Mouse (Mus musculus) heart, embryonic 11.5 days (tissue): ENCODE data around the gene Zfp780b. TPM values are rescaled to one million over a fixed set of nuclear protein-coding genes. Genes with fewer than 3 reads are reported as not detected.
"Not testable (repeated sequence)": the region's sequence is repeated elsewhere in the genome, so short reads cannot be mapped to it uniquely, and the experiment has no call there.

Source experiments
- ATAC-seq: fragments of 200-750 bp; cut with Nextera tagmentation; replicated peaks from 2 replicates; pipeline ENCODE4 v1.8.0; 2017; ENCODE audit warnings: moderate library complexity; ENCODE audit not compliant: insufficient number of reproducible peaks, low FRiP score, low TSS enrichment
- H3K27ac ChIP-seq: fragments of 300-500 bp; sonication (generic); 2 replicates; pipeline ENCODE4 v1.5.1; 2014; ENCODE audit warnings: mild to moderate bottlenecking, low read depth, low read length
- H3K27me3 ChIP-seq: fragments of 300-500 bp; sonication (generic); 2 replicates; pipeline ENCODE4 v1.6.1; 2014; ENCODE audit warnings: mild to moderate bottlenecking, low read length, mixed read lengths; ENCODE audit not compliant: control insufficient read depth, insufficient read depth
- H3K36me3 ChIP-seq: fragments of 300-500 bp; sonication (generic); 2 replicates; pipeline ENCODE4 v1.6.1; 2014; ENCODE audit warnings: mild to moderate bottlenecking, low read length, moderate library complexity, mixed read lengths; ENCODE audit not compliant: control insufficient read depth, insufficient read depth
- H3K4me1 ChIP-seq: fragments of 300-500 bp; sonication (generic); 2 replicates; pipeline ENCODE4 v1.6.1; 2014; ENCODE audit warnings: low read length; ENCODE audit not compliant: control insufficient read depth, insufficient read depth
- H3K4me2 ChIP-seq: fragments of 300-500 bp; sonication (generic); 2 replicates; pipeline ENCODE4 v1.6.1; 2014; ENCODE audit warnings: mild to moderate bottlenecking, moderate library complexity
- H3K4me3 ChIP-seq: fragments of 300-500 bp; sonication (generic); 2 replicates; pipeline ENCODE4 v1.5.1; 2014; ENCODE audit warnings: low read depth, low read length
- H3K9ac ChIP-seq: fragments of 300-500 bp; sonication (generic); 2 replicates; pipeline ENCODE4 v1.6.1; 2014; ENCODE audit warnings: mild to moderate bottlenecking, low read depth, low read length, moderate library complexity
- H3K9me3 ChIP-seq: fragments of 300-500 bp; sonication (generic); replicated peaks from 2 replicates; pipeline ENCODE4 v1.6.1; 2016; ENCODE audit warnings: low read length; ENCODE audit not compliant: control insufficient read depth
- WGBS: fragments of 180-500 bp; shearing (Covaris S2); extraction: QIAGEN DNeasy Blood & Tissue Kit; methylation state at CpG from one replicate; pipeline ENCODE4 v1.1.7; 2014; ENCODE audit not compliant: insufficient replicate concordance; 5-methylcytosine and 5-hydroxymethylcytosine counted together
- polyA plus RNA-seq: library from polyadenylated mRNA; unstranded; fragments of >200 nt; fragmentation: Nextera tagmentation; extraction: Ambion mirVana; gene quantifications from 2 replicates; pipeline ENCODE4 v1.2.1, GENCODE M21; 2014

Zfp780b gene
- polyA plus RNA-seq, 1 experiment from 2014 or later = 13.8 TPM

GRCm38 (mm10) chr7:27933050-27933799 lies 45.7 kb downstream of the Zfp780b start:
- 0 out of 2 replicates have a peak, but pooled peaks have one; percentile 22 for ATAC-seq
- Histone ChIP-seq H3K9me3 (no peaks in the 10 kb centered on the region), H3K4me1 (peaks cover 5% of the 10 kb centered on the region; the same call in 1 of the 2 replicates), H3K9ac (peak overlapping the region; percentile 66; the same call in 1 of the 2 replicates), H3K27me3 (no peaks in the 10 kb centered on the region), H3K4me2 (peak overlapping the region; percentile 57), H3K27ac (no peak overlapping the region), H3K4me3 (peak overlapping the region; percentile 22; the same call in 1 of the 2 replicates), H3K36me3 (no peaks in the 10 kb centered on the region)
- 21% methylated on average over 7 of the region's 7 CpGs for WGBS

- Histone ChIP-seq H3K4me2 (peak within 1 kb of the TSS; percentile 81), H3K9ac (peak within 1 kb of the TSS; percentile 86), H3K9me3 (no peaks in the 10 kb centered on the region), H3K4me1 (peaks cover 6% of the 10 kb centered on the region; the same call in 1 of the 2 replicates), H3K27me3 (no peaks in the 10 kb centered on the region), H3K4me3 (peak within 1 kb of the TSS; percentile 76), H3K36me3 (no peaks in the 10 kb centered on the region), H3K27ac (0 out of 2 replicates have a peak within 1 kb of the TSS, but pooled peaks have one; percentile 47)
- peak; percentile 72 for ATAC-seq
- WGBS = 5% methylated on average over 40 of the region's 40 CpGs
Observed at GRCm38 (mm10) chr7:27928818-27929695, 49.9 kb downstream of the Zfp780b start, which contains the start of gene Zfp974. Zfp974 (minus strand) TSS chr7:27929460.

GRCm38 (mm10) chr7:27927041-27927440 lies 51.9 kb downstream of the Zfp780b start:
- not testable (repeated sequence) for H3K27ac ChIP-seq, H3K9me3 ChIP-seq, ATAC-seq, H3K4me2 ChIP-seq, H3K9ac ChIP-seq, H3K27me3 ChIP-seq, H3K36me3 ChIP-seq, H3K4me3 ChIP-seq, H3K4me1 ChIP-seq
- 38% methylated on average over 4 of the region's 4 CpGs for WGBS

GRCm38 (mm10) chr7:27910952-27911351 lies 68.0 kb downstream of the Zfp780b start:
- WGBS = 83% methylated on average over 3 of the region's 4 CpGs
- H3K36me3 ChIP-seq = peaks cover 13% of the 10 kb centered on the region

More at GRCm38 (mm10) chr7:27910952-27911351, 68.0 kb downstream of the Zfp780b start:
- not testable (repeated sequence) for H3K4me2 ChIP-seq, ATAC-seq, H3K9ac ChIP-seq, H3K4me1 ChIP-seq, H3K9me3 ChIP-seq, H3K27ac ChIP-seq, H3K27me3 ChIP-seq, H3K4me3 ChIP-seq

Other genes with a start within 250 kb of the Zfp780b start
- 21.8 and 22.5 TPM in 2 replicates for gene Zfp60, start 247.8 kb downstream of the Zfp780b start, polyA plus RNA-seq
- gene Zfp626, start 172.0 kb downstream of the Zfp780b start, polyA plus RNA-seq = 1.5 and 2.1 TPM in 2 replicates
- 5.5 and 6.5 TPM in 2 replicates for gene Zfp59, start 140.6 kb downstream of the Zfp780b start, polyA plus RNA-seq
- gene Zfp607a, start 121.6 kb downstream of the Zfp780b start, polyA plus RNA-seq = 3.1 and 3.7 TPM in 2 replicates
- 7.5 and 8.1 TPM in 2 replicates for gene Zfp974, start 49.7 kb downstream of the Zfp780b start, polyA plus RNA-seq
- gene Zfp850, start 34.9 kb upstream of the Zfp780b start, polyA plus RNA-seq = 2.7 and 5.4 TPM in 2 replicates
- gene Psmc4, start 70.9 kb upstream of the Zfp780b start, polyA plus RNA-seq = 276 and 283 TPM in 2 replicates
- 0.24 TPM in 1 of 2 replicates, not detected in the other for gene Fcgbp, start 92.1 kb upstream of the Zfp780b start, polyA plus RNA-seq
- not detected in 2 replicates for gene 9530053A07Rik, start 150.3 kb upstream of the Zfp780b start, polyA plus RNA-seq
- gene Fbl, start 190.5 kb upstream of the Zfp780b start, polyA plus RNA-seq = 23.9 and 32.3 TPM in 2 replicates
- 8.5 and 9.9 TPM in 2 replicates for gene Dyrk1b, start 200.3 kb upstream of the Zfp780b start, polyA plus RNA-seq